Mouse (Mus musculus) intestine, postnatal 0 days (tissue): Measurements from ENCODE around the gene Ada. TPM values are rescaled to one million over a fixed set of nuclear protein-coding genes. Genes with fewer than 3 reads are reported as not detected.

Experiments used
- ATAC-seq: fragments of 200-750 bp; cut with Nextera tagmentation; 2 replicates; pipeline ENCODE4 v1.8.0; 2017; ENCODE audit warnings: mild to moderate bottlenecking, moderate TSS enrichment, moderate library complexity
- H3K27ac ChIP-seq: fragments of 300-500 bp; sonication (generic); 2 replicates; pipeline ENCODE4 v1.5.1; 2014; ENCODE audit warnings: mild to moderate bottlenecking, low read depth, low read length, moderate library complexity
- H3K27me3 ChIP-seq: fragments of 300-500 bp; sonication (generic); replicated peaks from 2 replicates; pipeline ENCODE4 v1.6.1; 2014; ENCODE audit warnings: low read length, mixed read lengths; ENCODE audit not compliant: control insufficient read depth, insufficient read depth
- H3K36me3 ChIP-seq: fragments of 300-500 bp; sonication (generic); 2 replicates; pipeline ENCODE4 v1.6.1; 2014; ENCODE audit warnings: mild to moderate bottlenecking, moderate library complexity; ENCODE audit not compliant: control insufficient read depth, insufficient read depth
- H3K4me1 ChIP-seq: fragments of 300-500 bp; sonication (generic); replicated peaks from 2 replicates; pipeline ENCODE4 v1.6.1; 2014; ENCODE audit warnings: antibody characterized with exemption, low read length, mixed read lengths; ENCODE audit not compliant: control insufficient read depth, insufficient read depth
- H3K4me2 ChIP-seq: fragments of 300-500 bp; sonication (generic); replicated peaks from 2 replicates; pipeline ENCODE4 v1.6.1; 2014; ENCODE audit warnings: low read depth, mild to moderate bottlenecking, moderate library complexity
- H3K4me3 ChIP-seq: fragments of 300-500 bp; sonication (generic); 2 replicates; pipeline ENCODE4 v1.5.1; 2014; ENCODE audit warnings: low read depth, low read length
- H3K9ac ChIP-seq: fragments of 300-500 bp; sonication (generic); 2 replicates; pipeline ENCODE4 v1.6.1; 2014; ENCODE audit warnings: mild to moderate bottlenecking, low read depth, low read length
- H3K9me3 ChIP-seq: fragments of 300-500 bp; sonication (generic); 2 replicates; pipeline ENCODE4 v1.6.1; 2016; ENCODE audit warnings: mixed run types; ENCODE audit not compliant: control insufficient read depth
- CTCF ChIP-seq: sonication (generic); IDR thresholded peaks from 2 replicates; pipeline ENCODE4 v1.5.1; 2016; ENCODE audit warnings: low read depth, mild to moderate bottlenecking, control low read depth, antibody characterized with exemption, moderate library complexity
- WGBS: fragments of 180-500 bp; shearing (Covaris S2); extraction: QIAGEN DNeasy Blood & Tissue Kit; methylation state at CpG from one replicate; pipeline ENCODE4 v1.1.7; 2014; 5-methylcytosine and 5-hydroxymethylcytosine counted together
- polyA plus RNA-seq: library from polyadenylated mRNA; unstranded; fragments of >200 nt; fragmentation: Nextera tagmentation; extraction: Ambion mirVana; gene quantifications from 2 replicates; pipeline ENCODE4 v1.2.1, GENCODE M21; 2015

Gene Ada
- polyA plus RNA-seq, 1 experiment from 2014 or later: 81.3 TPM

DNA sequence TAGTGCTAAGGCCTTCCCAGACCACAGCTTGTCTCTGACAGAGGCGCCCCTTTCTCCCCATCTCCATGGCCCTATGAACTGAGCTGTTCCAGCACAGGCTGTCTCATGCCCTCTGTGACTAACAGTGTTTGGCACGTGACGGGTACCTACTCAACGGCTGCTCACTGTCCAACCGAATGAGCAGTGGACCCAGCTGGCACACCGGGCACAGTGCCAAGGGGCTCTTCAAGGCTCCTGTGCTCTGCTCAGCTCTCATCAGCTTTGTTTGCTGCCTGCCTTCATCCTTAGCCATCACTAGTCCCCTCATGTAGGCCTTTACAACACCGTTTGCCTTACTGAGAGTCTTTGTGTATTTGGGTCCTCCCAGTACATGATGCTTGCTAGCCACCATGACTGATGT lies 27.5 kb downstream of the Ada start:
- ATAC-seq: no peak
- Histone ChIP-seq H3K4me2 (no peak overlapping the region), H3K9ac (no peak overlapping the region), H3K27ac (no peak overlapping the region), H3K27me3 (no peaks in the 10 kb centered on the region), H3K4me3 (no peak overlapping the region), H3K36me3 (peaks cover 42% of the 10 kb centered on the region), H3K9me3 (no peaks in the 10 kb centered on the region), H3K4me1 (peaks cover 3% of the 10 kb centered on the region; the same call in 1 of the 2 replicates)
- WGBS: 68% methylated on average over 7 of the region's 7 CpGs
- no peak for TF ChIP-seq CTCF

- ATAC-seq: no peak
- no peak for TF ChIP-seq CTCF
- Histone ChIP-seq H3K36me3 (peaks cover 30% of the 10 kb centered on the region), H3K27ac (no peak overlapping the region), H3K4me3 (no peak overlapping the region), H3K9ac (no peak overlapping the region), H3K4me2 (no peak overlapping the region), H3K4me1 (peaks cover 3% of the 10 kb centered on the region; the same call in 1 of the 2 replicates), H3K27me3 (no peaks in the 10 kb centered on the region), H3K9me3 (no peaks in the 10 kb centered on the region)
- 52% methylated on average over 4 of the region's 4 CpGs for WGBS
Measured at GRCm38 (mm10) chr2:163719616-163720015, 30.4 kb downstream of the Ada start.

DNA sequence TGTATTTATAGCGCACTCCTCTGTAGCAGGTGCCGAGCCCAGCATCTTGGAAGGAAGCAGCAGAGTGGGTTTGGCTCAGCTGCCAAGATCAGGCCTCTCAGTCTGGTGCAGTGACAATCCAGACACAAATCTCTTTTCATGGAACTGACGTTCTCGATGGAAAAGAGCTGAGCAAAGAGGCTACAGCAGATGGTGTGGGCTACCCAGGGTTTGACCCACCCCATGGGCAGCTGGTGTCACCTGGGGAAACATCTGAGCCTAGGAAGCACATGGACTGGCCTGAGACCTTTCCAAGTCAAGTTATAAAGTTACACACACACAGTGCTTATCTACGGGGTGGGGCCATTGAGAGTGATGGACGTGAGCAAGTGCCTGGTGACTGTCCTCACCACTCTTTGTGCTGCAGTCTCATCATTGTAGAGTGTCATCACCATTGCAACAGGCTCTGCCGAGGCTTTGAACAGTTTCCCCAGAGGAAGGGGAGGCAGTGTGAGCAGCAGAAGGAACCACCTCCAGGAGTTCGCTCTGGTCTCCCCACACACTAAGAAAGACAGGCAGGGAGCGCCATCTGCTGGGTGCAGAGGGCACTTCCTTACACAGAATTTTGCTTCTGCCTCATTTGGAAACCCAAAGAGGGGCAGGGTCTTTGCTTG lies 31.0 kb downstream of the Ada start:
- Histone ChIP-seq H3K4me1 (peaks cover 3% of the 10 kb centered on the region; the same call in 1 of the 2 replicates), H3K27ac (0 out of 2 replicates have a peak overlapping the region, but pooled peaks have one; percentile 41), H3K27me3 (no peaks in the 10 kb centered on the region), H3K36me3 (peaks cover 24% of the 10 kb centered on the region), H3K9me3 (no peaks in the 10 kb centered on the region), H3K4me2 (0 out of 2 replicates have a peak overlapping the region, but pooled peaks have one; percentile 18), H3K4me3 (no peak overlapping the region), H3K9ac (no peak overlapping the region)
- TF ChIP-seq CTCF: peak; percentile 98
- WGBS: 21% methylated on average over 9 of the region's 9 CpGs
- ATAC-seq: peak; percentile 45

GRCm38 (mm10) chr2:163718526-163718925 lies 31.5 kb downstream of the Ada start:
- Histone ChIP-seq H3K9ac (no peak overlapping the region), H3K27ac (no peak overlapping the region), H3K9me3 (no peaks in the 10 kb centered on the region), H3K27me3 (no peaks in the 10 kb centered on the region), H3K4me1 (peaks cover 3% of the 10 kb centered on the region; the same call in 1 of the 2 replicates), H3K4me3 (no peak overlapping the region), H3K4me2 (no peak overlapping the region), H3K36me3 (peaks cover 23% of the 10 kb centered on the region)
- ATAC-seq: no peak
- TF ChIP-seq CTCF: no peak
- 9% methylated on average over 2 of the region's 2 CpGs for WGBS

- Histone ChIP-seq H3K27me3 (no peaks in the 10 kb centered on the region), H3K4me3 (no peak overlapping the region), H3K9ac (no peak overlapping the region), H3K4me1 (peaks cover 3% of the 10 kb centered on the region; the same call in 1 of the 2 replicates), H3K36me3 (peaks cover 12% of the 10 kb centered on the region; the same call in 1 of the 2 replicates), H3K27ac (0 out of 2 replicates have a peak overlapping the region, but pooled peaks have one; percentile 11), H3K9me3 (no peaks in the 10 kb centered on the region), H3K4me2 (no peak overlapping the region)
- ATAC-seq: peak; percentile 54; the same call in 1 of the 2 replicates
- no peak for TF ChIP-seq CTCF
- WGBS: 18% methylated on average over 6 of the region's 6 CpGs
Measured at GRCm38 (mm10) chr2:163716853-163717252, 33.2 kb downstream of the Ada start.

- Histone ChIP-seq H3K27ac (peak overlapping the region; percentile 35; the same call in 1 of the 2 replicates), H3K27me3 (no peaks in the 10 kb centered on the region), H3K9ac (no peak overlapping the region), H3K4me2 (no peak overlapping the region), H3K4me1 (peaks cover 3% of the 10 kb centered on the region; the same call in 1 of the 2 replicates), H3K4me3 (no peak overlapping the region), H3K36me3 (peaks cover 8% of the 10 kb centered on the region; the same call in 1 of the 2 replicates), H3K9me3 (no peaks in the 10 kb centered on the region)
- 45% methylated on average over 8 of the region's 8 CpGs for WGBS
- ATAC-seq: no peak
- no peak for TF ChIP-seq CTCF
Measured at GRCm38 (mm10) chr2:163716448-163716847, 33.6 kb downstream of the Ada start.
